Mouse (Mus musculus): ENCODE measurements around the gene Asap2. TPM values are rescaled to one million over a fixed set of nuclear protein-coding genes. Genes with fewer than 3 reads are reported as not detected.

Asap2 gene
- total and polyA plus RNA-seq, 3 experiments = 0.46 to 1.9 TPM; not detected in 1

DNA sequence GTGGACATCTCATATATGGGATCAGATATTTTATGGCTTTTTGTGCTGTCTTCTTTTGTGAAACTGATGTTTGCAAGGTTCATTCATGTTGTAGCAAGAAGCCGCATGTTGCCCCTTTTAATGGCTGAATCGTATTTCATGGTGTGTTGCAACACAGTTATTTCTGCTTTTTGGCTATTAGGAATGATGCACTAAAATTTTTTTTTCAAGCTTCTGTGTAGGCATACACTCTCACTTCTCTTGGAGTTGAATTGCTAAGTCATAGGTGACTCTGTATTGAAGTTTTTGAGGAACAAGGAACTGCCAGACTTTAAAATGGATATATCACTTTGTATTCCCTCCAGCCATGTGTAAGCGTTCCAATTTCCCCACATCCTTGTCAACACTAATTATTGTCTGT lies 132.6 kb downstream of the Asap2 start:
- H3K27ac ChIP-seq (ENCODE audit: control insufficient read depth, low read depth, low read length) = no peak overlapping the region
- no peaks in the 10 kb centered on the region for H3K4me1 ChIP-seq (ENCODE audit: control insufficient read depth in 1 of 2, insufficient read depth in 2 of 2, low read length in 2 of 2)
- H3K9ac ChIP-seq (ENCODE audit: control insufficient read depth, low read depth, low read length, poor library complexity, severe bottlenecking) = no peak overlapping the region
- H3K4me3 ChIP-seq (ENCODE audit: control insufficient read depth in 1 of 2, insufficient read depth in 1 of 2, low read depth in 2 of 2, low read length in 2 of 2) = no peak overlapping the region
- H3K36me3 ChIP-seq (ENCODE audit: control insufficient read depth in 1 of 2, insufficient read depth in 2 of 2, low read length in 2 of 2) = no peaks in the 10 kb centered on the region
- H3K27me3 ChIP-seq (ENCODE audit: control insufficient read depth in 1 of 2, insufficient read depth in 2 of 2, low read length in 2 of 2) = no peaks in the 10 kb centered on the region
- DNase-seq (ENCODE audit: low read depth, low spot score) = no peak
- TF ChIP-seq NRF1 (IDR thresholded peaks at IDR 0.05; ENCODE audit: insufficient read depth, low read depth, low read length, poor library complexity, severe bottlenecking) = no peak
- no peak for TF ChIP-seq TCF12 (IDR thresholded peaks at IDR 0.05; ENCODE audit: low read depth, low read length)
- TF ChIP-seq GABPA (IDR thresholded peaks at IDR 0.05; ENCODE audit: low read depth, low read length) = no peak
- TF ChIP-seq RCOR1 (IDR thresholded peaks at IDR 0.05; ENCODE audit: low read depth, low read length) = no peak
- no peak for TF ChIP-seq ZC3H11A (IDR thresholded peaks at IDR 0.05; ENCODE audit: low read depth, low read length)
- TF ChIP-seq POLR2A (IDR thresholded peaks at IDR 0.05; ENCODE audit: control insufficient read depth in 1 of 2, insufficient read depth in 1 of 2, low read depth in 1 of 2, low read length in 2 of 2, poor library complexity in 1 of 2) = no peak
- TF ChIP-seq SMC3 (IDR thresholded peaks at IDR 0.05; ENCODE audit: low read depth, low read length) = no peak
- no peak for TF ChIP-seq MEF2A (IDR thresholded peaks at IDR 0.05; ENCODE audit: extremely low read depth, insufficient replicate concordance, low read depth, low read length, poor library complexity, severe bottlenecking)
- TF ChIP-seq TBP (IDR thresholded peaks at IDR 0.05; ENCODE audit: low read depth, low read length) = no peak
- no peak for TF ChIP-seq KAT2A (conservative IDR thresholded peaks at IDR 0.05; ENCODE audit: low read depth, low read length)
- no peak for TF ChIP-seq CTCF (IDR thresholded peaks at IDR 0.05 in 2 of 3, conservative IDR thresholded peaks at IDR 0.05 in 1 of 3; ENCODE audit: control insufficient read depth in 1 of 3, insufficient read depth in 1 of 3, low read depth in 2 of 3, low read length in 3 of 3, poor library complexity in 1 of 3, severe bottlenecking in 1 of 3)
- TF ChIP-seq MYC (IDR thresholded peaks at IDR 0.05; ENCODE audit: low read depth, low read length) = no peak
- no peak for TF ChIP-seq MAFK (IDR thresholded peaks at IDR 0.05; ENCODE audit: borderline replicate concordance, low read depth, low read length)
- TF ChIP-seq BHLHE40 (IDR thresholded peaks at IDR 0.05; ENCODE audit: borderline replicate concordance, low read depth, low read length) = no peak
- no peak for TF ChIP-seq HCFC1 (IDR thresholded peaks at IDR 0.05; ENCODE audit: low read depth, low read length)
- TF ChIP-seq ELF1 (IDR thresholded peaks at IDR 0.05; ENCODE audit: low read depth, low read length) = no peak
- H3K79me2 ChIP-seq (ENCODE audit: control insufficient read depth, insufficient read depth, low read length, poor library complexity) = no peaks in the 10 kb centered on the region
- H3K9me3 ChIP-seq (replicated peaks; ENCODE audit: insufficient read depth, low read length) = no peaks in the 10 kb centered on the region

GRCm38 (mm10) chr12:21123647-21124046 lies 133.4 kb downstream of the Asap2 start:
- no peak overlapping the region for H3K27ac ChIP-seq (ENCODE audit: control insufficient read depth, low read depth, low read length)
- H3K4me1 ChIP-seq (ENCODE audit: control insufficient read depth in 1 of 2, insufficient read depth in 2 of 2, low read length in 2 of 2) = no peaks in the 10 kb centered on the region
- H3K36me3 ChIP-seq (ENCODE audit: control insufficient read depth in 1 of 2, insufficient read depth in 2 of 2, low read length in 2 of 2) = no peaks in the 10 kb centered on the region
- TF ChIP-seq NELFE (IDR thresholded peaks at IDR 0.05; ENCODE audit: low read depth, low read length) (no peak), GATA1 (IDR thresholded peaks at IDR 0.05; ENCODE audit: low read depth, low read length) (0 out of 2 replicates have a peak, but pooled peaks have one; percentile 12), ZMIZ1 (IDR thresholded peaks at IDR 0.05; ENCODE audit: low read depth, low read length) (no peak), MAFK (IDR thresholded peaks at IDR 0.05; ENCODE audit: borderline replicate concordance, low read depth, low read length) (no peak), ETS1 (IDR thresholded peaks at IDR 0.05; ENCODE audit: low read depth, low read length) (no peak)
- H3K27me3 ChIP-seq (ENCODE audit: control insufficient read depth in 1 of 2, insufficient read depth in 2 of 2, low read length in 2 of 2) = no peaks in the 10 kb centered on the region
- H3K4me3 ChIP-seq (ENCODE audit: control insufficient read depth in 1 of 2, insufficient read depth in 1 of 2, low read depth in 2 of 2, low read length in 2 of 2) = no peak overlapping the region
- no peak overlapping the region for H3K9ac ChIP-seq (ENCODE audit: control insufficient read depth, low read depth, low read length, poor library complexity, severe bottlenecking)
- H3K9me3 ChIP-seq (replicated peaks; ENCODE audit: insufficient read depth, low read length) = no peaks in the 10 kb centered on the region
- H3K79me2 ChIP-seq (ENCODE audit: control insufficient read depth, insufficient read depth, low read length, poor library complexity) = no peaks in the 10 kb centered on the region
- no peak for DNase-seq (ENCODE audit: low read depth, low spot score)

Measured in MEL (cell line).